Mouse (Mus musculus) intestine, postnatal 0 days (tissue): ENCODE measurements around the gene Ptger3. TPM values are rescaled to one million over a fixed set of nuclear protein-coding genes. Genes with fewer than 3 reads are reported as not detected.

ENCODE experiments used
- ATAC-seq: fragments of 200-750 bp; cut with Nextera tagmentation; 2 replicates; pipeline ENCODE4 v1.8.0; 2017; ENCODE audit warnings: mild to moderate bottlenecking, moderate TSS enrichment, moderate library complexity
- H3K27ac ChIP-seq: fragments of 300-500 bp; sonication (generic); 2 replicates; pipeline ENCODE4 v1.5.1; 2014; ENCODE audit warnings: mild to moderate bottlenecking, low read depth, low read length, moderate library complexity
- H3K27me3 ChIP-seq: fragments of 300-500 bp; sonication (generic); replicated peaks from 2 replicates; pipeline ENCODE4 v1.6.1; 2014; ENCODE audit warnings: low read length, mixed read lengths; ENCODE audit not compliant: control insufficient read depth, insufficient read depth
- H3K36me3 ChIP-seq: fragments of 300-500 bp; sonication (generic); 2 replicates; pipeline ENCODE4 v1.6.1; 2014; ENCODE audit warnings: mild to moderate bottlenecking, moderate library complexity; ENCODE audit not compliant: control insufficient read depth, insufficient read depth
- H3K4me1 ChIP-seq: fragments of 300-500 bp; sonication (generic); replicated peaks from 2 replicates; pipeline ENCODE4 v1.6.1; 2014; ENCODE audit warnings: antibody characterized with exemption, low read length, mixed read lengths; ENCODE audit not compliant: control insufficient read depth, insufficient read depth
- H3K4me2 ChIP-seq: fragments of 300-500 bp; sonication (generic); replicated peaks from 2 replicates; pipeline ENCODE4 v1.6.1; 2014; ENCODE audit warnings: low read depth, mild to moderate bottlenecking, moderate library complexity
- H3K4me3 ChIP-seq: fragments of 300-500 bp; sonication (generic); 2 replicates; pipeline ENCODE4 v1.5.1; 2014; ENCODE audit warnings: low read depth, low read length
- H3K9ac ChIP-seq: fragments of 300-500 bp; sonication (generic); 2 replicates; pipeline ENCODE4 v1.6.1; 2014; ENCODE audit warnings: mild to moderate bottlenecking, low read depth, low read length
- H3K9me3 ChIP-seq: fragments of 300-500 bp; sonication (generic); 2 replicates; pipeline ENCODE4 v1.6.1; 2016; ENCODE audit warnings: mixed run types; ENCODE audit not compliant: control insufficient read depth
- CTCF ChIP-seq: sonication (generic); IDR thresholded peaks from 2 replicates; pipeline ENCODE4 v1.5.1; 2016; ENCODE audit warnings: low read depth, mild to moderate bottlenecking, control low read depth, antibody characterized with exemption, moderate library complexity
- WGBS: fragments of 180-500 bp; shearing (Covaris S2); extraction: QIAGEN DNeasy Blood & Tissue Kit; methylation state at CpG from one replicate; pipeline ENCODE4 v1.1.7; 2014; 5-methylcytosine and 5-hydroxymethylcytosine counted together
- polyA plus RNA-seq: library from polyadenylated mRNA; unstranded; fragments of >200 nt; fragmentation: Nextera tagmentation; extraction: Ambion mirVana; gene quantifications from 2 replicates; pipeline ENCODE4 v1.2.1, GENCODE M21; 2015

The Ptger3 gene
- polyA plus RNA-seq, 1 experiment from 2014 or later, result 8.7 TPM

- H3K27ac ChIP-seq, result no peak overlapping the region
- H3K9ac ChIP-seq, result no peak overlapping the region
- H3K4me2 ChIP-seq, result no peak overlapping the region
- H3K27me3 ChIP-seq, result no peaks in the 10 kb centered on the region
- H3K4me3 ChIP-seq, result no peak overlapping the region
- WGBS, result 66% methylated on average over 2 of the region's 2 CpGs
- ATAC-seq, result no peak
- TF ChIP-seq CTCF, result no peak
- H3K9me3 ChIP-seq, result no peaks in the 10 kb centered on the region
- H3K36me3 ChIP-seq, result no peaks in the 10 kb centered on the region
- H3K4me1 ChIP-seq, result no peaks in the 10 kb centered on the region
Measured at GRCm38 (mm10) chr3:157637341-157637740, 70.6 kb downstream of the Ptger3 start.

- Histone ChIP-seq H3K27ac (no peak overlapping the region), H3K4me3 (no peak overlapping the region), H3K9ac (no peak overlapping the region), H3K4me1 (no peaks in the 10 kb centered on the region), H3K27me3 (no peaks in the 10 kb centered on the region), H3K9me3 (no peaks in the 10 kb centered on the region), H3K4me2 (no peak overlapping the region), H3K36me3 (no peaks in the 10 kb centered on the region)
- 73% methylated on average over 4 of the region's 4 CpGs for WGBS
- no peak for ATAC-seq
- TF ChIP-seq CTCF, result no peak
Measured at GRCm38 (mm10) chr3:157641634-157642033, 74.9 kb downstream of the Ptger3 start.

GRCm38 (mm10) chr3:157661622-157662021 lies 94.9 kb downstream of the Ptger3 start:
- Histone ChIP-seq H3K4me2 (no peak overlapping the region), H3K4me1 (no peaks in the 10 kb centered on the region), H3K9ac (no peak overlapping the region), H3K9me3 (no peaks in the 10 kb centered on the region), H3K27ac (no peak overlapping the region), H3K36me3 (no peaks in the 10 kb centered on the region), H3K4me3 (no peak overlapping the region), H3K27me3 (no peaks in the 10 kb centered on the region)
- no peak for ATAC-seq
- 84% methylated on average over 7 of the region's 7 CpGs for WGBS
- TF ChIP-seq CTCF, result no peak

GRCm38 (mm10) chr3:157664486-157665041 lies 97.9 kb downstream of the Ptger3 start:
- Histone ChIP-seq H3K9me3 (no peaks in the 10 kb centered on the region), H3K4me3 (no peak overlapping the region), H3K4me1 (no peaks in the 10 kb centered on the region), H3K27me3 (no peaks in the 10 kb centered on the region), H3K36me3 (no peaks in the 10 kb centered on the region), H3K27ac (no peak overlapping the region), H3K4me2 (no peak overlapping the region), H3K9ac (no peak overlapping the region)
- TF ChIP-seq CTCF, result no peak
- ATAC-seq, result no peak

- no peak for TF ChIP-seq CTCF
- H3K9me3 ChIP-seq, result no peaks in the 10 kb centered on the region
- 71% methylated on average over 1 of the region's 1 CpGs for WGBS
Measured at GRCm38 (mm10) chr3:157665471-157665870, 98.8 kb downstream of the Ptger3 start.

GRCm38 (mm10) chr3:157666142-157666541 lies 99.5 kb downstream of the Ptger3 start:
- ATAC-seq, result no peak
- TF ChIP-seq CTCF, result no peak
- Histone ChIP-seq H3K4me2 (no peak overlapping the region), H3K27ac (no peak overlapping the region), H3K4me3 (no peak overlapping the region), H3K36me3 (no peaks in the 10 kb centered on the region), H3K4me1 (no peaks in the 10 kb centered on the region), H3K27me3 (no peaks in the 10 kb centered on the region), H3K9ac (no peak overlapping the region), H3K9me3 (no peaks in the 10 kb centered on the region)
- WGBS, result 75% methylated on average over 2 of the region's 2 CpGs

More at GRCm38 (mm10) chr3:157665471-157665870, 98.8 kb downstream of the Ptger3 start:
- Histone ChIP-seq H3K4me1 (no peaks in the 10 kb centered on the region), H3K9ac (no peak overlapping the region), H3K27ac (no peak overlapping the region), H3K36me3 (no peaks in the 10 kb centered on the region), H3K4me2 (no peak overlapping the region), H3K27me3 (no peaks in the 10 kb centered on the region), H3K4me3 (no peak overlapping the region)
- ATAC-seq, result no peak

- Histone ChIP-seq H3K4me2 (no peak overlapping the region), H3K9ac (no peak overlapping the region), H3K27ac (no peak overlapping the region), H3K9me3 (no peaks in the 10 kb centered on the region), H3K27me3 (no peaks in the 10 kb centered on the region), H3K4me1 (no peaks in the 10 kb centered on the region), H3K36me3 (no peaks in the 10 kb centered on the region), H3K4me3 (no peak overlapping the region)
- 90% methylated on average over 3 of the region's 3 CpGs for WGBS
- ATAC-seq, result no peak
- no peak for TF ChIP-seq CTCF
Measured at GRCm38 (mm10) chr3:157686105-157686504, 119.4 kb downstream of the Ptger3 start.
